Mouse (Mus musculus) lung, postnatal 0 days (tissue): ENCODE data around the gene Tctn1.

Source experiments
- CTCF ChIP-seq: IDR thresholded peaks from 2 replicates; pipeline ENCODE4 v1.5.1; 2016; ENCODE audit warnings: antibody characterized with exemption, mild to moderate bottlenecking
- EP300 ChIP-seq: IDR thresholded peaks from 2 replicates; pipeline ENCODE4 v1.6.1; 2016; ENCODE audit warnings: antibody characterized with exemption, mild to moderate bottlenecking, control low read depth

- TF ChIP-seq CTCF (no peak), EP300 (peak; percentile 14)
Observed at GRCm38 (mm10) chr5:122280827-122281462, 16.7 kb upstream of the Tctn1 start.
